Mouse (Mus musculus) right cerebral cortex, postnatal 36 days (tissue): ENCODE results near the gene Gm11733.
"Not testable (repeated sequence)": the region's sequence is repeated elsewhere in the genome, so short reads cannot be mapped to it uniquely, and the experiment has no call there.

Experiments used
- DNase-seq, 2 experiments: peaks; one replicate each; pipeline ENCODE4 v3.0.0; 2022; ENCODE audit warnings: low spot score in 2 of 2, mixed read lengths in 1 of 2

Gene Gm11733

DNA sequence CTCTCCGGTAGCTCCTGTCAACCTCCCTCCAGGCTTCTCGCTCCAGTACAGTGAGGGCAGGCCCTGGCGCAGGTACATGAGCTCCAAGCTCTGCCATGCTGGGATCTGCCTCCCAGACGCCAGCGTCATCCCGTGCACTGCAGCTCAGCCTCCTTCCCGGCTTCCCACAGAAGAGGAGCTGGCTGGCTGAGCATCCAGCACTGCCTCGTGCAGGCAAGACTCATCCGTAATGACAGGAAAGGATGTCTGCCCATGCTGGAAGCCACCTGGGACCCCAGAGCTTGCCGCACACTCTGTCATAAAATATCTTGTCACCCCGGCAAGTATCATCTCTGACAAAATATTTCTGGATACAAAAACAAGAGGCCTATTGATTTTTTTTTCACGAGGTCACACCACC lies at the start of gene Gm11733:
Gene Gm11733 (plus strand): TSS at position 171 of the 400 bp plus-strand sequence.
- peak; percentile 74 to 80 for DNase-seq

DNA sequence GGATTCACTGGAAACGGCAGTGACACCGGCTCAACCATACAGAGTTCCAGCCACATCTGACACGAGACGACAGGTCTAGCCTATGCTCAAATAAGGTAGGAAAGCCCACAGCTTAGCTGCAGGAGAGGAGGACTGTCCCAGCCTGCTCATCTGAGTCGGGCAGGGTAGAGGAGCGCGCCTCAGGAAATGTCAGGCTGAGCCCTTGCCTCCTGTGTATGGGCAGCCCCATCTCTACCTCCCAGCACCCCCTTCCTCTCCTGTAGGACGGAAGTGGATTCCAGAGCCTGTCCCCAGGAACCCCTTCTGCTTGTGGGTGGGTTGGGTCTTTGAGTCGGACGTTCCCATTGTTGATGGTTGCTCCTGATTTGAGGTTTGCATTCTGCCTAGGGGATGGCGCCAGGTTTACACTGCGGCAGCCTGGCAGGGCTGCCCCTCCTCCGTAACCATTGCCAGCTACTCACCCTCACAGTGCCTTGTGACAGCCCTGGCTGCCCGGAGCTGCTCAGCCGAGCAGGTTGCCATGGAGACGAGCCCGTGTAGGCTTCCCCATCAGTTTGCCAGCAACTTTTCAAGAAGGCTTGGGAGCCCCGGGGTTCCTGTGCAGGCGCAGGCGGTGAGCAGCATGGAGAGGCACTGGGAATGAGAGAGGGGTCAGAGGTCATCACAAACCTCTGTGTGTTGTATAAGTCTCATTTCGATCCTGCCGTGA lies 47.6 kb upstream of the Gm11733 start:
- DNase-seq: peak; percentile 83 to 86

DNA sequence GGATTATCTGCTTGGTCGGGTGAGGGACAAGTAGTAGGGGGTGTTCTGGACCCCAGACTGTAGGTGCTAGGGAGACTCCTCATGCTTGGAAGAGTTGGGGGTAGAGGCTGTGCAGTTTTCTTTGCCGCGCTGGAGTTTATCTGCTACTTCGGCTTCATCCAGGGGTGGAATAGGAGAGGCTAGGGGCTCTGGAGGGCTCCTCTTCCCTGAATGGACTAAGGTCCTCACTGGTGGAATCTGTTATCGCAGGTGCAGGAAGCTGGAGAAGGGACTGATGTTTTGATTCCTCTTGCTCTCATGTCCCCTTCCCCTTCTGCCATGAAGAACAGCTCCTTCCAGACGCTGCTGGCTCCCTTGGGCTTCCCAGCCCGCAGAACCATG lies 47.1 kb upstream of the Gm11733 start:
- DNase-seq: no peak

DNA sequence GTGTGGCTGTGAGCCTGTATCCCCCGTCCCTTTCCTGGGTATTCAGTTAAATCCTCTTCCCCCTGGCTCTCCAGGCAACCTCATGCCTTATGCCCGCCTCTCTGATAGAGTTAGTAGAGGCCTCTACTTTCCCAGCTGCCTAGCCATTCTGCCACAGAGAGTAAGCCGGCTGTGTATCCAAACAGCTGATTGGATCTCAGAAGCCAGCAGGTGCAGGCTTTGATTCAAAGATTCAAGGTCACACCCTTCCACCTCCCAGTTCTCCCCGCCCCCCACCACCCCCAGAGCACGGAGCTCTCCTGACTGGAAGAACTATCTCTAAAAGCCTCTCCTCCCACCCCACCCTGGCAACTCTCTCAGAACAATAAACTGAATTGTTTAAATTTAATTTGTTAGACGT lies 45.8 kb upstream of the Gm11733 start:
- no peak for DNase-seq

DNA sequence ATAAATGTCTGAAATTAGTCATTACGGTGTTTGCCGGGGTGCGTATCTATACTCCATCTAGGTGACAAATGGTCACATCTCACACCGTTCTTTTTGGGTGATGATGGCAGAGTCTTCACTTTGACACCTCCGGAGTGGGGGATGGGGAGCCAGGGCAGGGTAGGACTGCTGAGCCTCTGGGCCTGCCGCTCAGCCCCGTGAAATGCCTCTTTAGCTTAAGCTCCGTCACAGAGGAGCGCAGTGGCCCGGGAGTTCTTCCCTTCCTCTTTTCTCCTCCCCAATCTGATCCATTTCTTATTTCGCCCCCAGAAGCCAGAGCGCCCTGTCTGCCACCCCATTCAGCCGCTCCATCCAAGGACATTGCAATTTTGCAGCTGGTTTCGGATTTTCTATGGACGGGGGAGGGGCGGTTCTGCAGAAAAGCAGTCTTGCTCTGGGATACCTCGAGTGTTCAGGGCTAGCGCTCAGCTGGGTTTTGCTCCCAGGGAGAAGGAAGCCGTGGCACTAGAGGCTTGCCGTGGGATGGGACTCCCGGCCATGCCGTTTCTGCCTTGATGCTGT lies 43.2 kb upstream of the Gm11733 start:
- DNase-seq: no peak

DNA sequence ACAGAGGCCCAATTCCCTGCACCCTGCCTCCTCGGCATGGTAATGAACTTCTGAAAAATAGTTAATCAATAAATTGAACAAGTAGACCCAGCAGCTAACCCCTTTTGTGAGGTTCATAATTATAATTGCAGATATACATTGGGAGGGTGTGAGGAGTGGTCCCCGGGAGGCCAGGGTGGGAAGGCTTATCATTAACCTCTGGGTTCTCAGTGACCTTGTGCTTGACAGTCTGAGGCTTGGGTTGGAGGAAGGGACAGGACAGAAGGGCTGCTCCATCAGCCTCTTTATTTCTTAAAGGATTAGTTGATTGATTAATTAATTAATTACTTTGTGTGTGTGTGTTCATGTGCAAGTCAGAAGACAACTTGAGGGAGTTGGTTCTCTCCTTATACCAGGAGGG lies 40.1 kb upstream of the Gm11733 start:
- no peak for DNase-seq

DNA sequence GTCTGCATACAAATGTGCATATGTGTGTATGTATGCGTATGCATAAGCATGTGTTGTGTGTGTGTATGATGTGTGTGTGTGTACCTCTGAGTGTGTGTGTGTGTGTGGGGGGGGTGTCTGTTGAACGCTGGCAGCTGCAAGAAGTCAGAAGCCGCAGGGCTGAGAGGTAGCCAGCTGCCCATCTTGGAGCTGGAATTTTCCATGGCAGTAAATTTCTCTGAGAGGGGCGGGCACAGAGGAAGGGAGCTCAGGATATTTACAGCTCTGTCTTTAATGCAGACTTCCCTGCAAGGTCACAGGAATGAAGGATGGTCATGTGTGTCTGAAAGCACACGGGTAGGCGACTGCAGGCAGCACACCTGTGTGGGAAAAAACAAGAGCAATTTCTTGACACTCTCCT lies 38.5 kb upstream of the Gm11733 start:
- no peak for DNase-seq

DNA sequence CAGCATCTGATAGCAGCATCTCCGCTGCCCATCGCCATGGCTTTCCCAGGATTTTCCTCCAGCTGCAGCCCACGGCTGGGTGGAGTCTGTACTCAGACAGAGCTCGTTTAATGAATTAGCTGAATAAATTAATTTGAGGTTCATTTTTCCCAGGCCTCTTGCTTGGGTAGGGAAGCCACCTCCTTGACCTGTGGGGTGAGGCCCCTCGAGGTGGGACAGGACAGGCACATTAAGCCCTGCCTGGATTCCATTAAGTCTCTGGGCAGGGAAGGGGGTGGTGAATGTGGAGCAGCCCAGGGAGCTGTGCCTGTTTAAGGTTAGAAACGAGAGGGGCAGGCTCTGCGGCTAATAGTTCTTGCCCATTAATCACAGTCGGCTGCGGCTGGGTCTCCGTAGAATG lies 30.1 kb upstream of the Gm11733 start:
- no peak for DNase-seq

DNA sequence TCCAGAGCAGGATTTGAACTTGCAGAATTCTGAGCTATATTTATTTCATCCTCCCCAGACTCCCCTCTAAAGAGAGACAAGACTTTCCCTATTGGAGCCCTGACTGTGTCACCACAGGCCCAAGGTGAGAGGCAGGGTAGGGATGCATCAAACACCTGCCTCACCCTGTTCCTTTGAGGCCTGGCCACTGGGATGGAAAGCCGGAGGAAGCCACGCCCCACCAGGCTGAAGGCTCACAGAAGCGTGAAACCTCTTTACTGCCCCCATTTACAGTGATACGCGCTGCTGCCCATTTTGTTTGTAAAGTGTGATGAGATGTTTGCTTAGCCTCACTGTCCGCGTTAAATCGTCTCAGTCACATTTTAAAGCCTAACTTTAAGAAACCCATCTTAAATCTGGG lies 25.0 kb upstream of the Gm11733 start:
- no peak for DNase-seq

DNA sequence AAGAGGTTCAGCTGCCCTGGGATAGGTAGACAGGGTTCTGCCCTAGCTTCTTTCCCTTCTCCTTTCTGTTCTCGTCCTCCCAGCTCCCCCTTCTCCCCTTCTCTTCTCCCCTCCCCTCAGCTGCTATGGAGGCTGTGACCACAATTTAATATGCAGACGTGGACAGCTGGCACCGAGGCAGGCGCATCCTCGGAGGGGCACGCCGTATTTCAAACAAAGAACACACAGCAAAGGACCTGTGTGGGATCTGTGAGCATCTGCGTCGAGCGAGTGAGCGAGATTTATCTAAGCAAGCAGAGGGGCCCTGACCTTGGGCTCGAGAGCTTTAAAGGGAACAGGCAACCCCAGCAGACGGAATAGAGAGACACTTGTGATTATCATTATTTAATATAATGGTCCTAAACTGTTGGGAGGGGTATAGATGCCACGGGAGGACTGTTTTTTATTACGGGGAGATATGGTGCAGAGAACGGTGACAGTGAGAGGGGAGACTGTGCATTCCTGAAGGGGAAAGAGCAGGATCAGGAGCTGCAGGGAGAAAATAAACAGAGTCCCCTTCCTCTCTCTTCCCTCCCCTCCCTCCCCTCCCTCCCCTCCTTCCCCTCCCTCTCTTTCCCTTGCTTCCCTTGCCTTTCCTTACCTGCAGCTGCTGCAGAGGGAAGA lies 21.8 kb upstream of the Gm11733 start:
- DNase-seq: no peak

DNA sequence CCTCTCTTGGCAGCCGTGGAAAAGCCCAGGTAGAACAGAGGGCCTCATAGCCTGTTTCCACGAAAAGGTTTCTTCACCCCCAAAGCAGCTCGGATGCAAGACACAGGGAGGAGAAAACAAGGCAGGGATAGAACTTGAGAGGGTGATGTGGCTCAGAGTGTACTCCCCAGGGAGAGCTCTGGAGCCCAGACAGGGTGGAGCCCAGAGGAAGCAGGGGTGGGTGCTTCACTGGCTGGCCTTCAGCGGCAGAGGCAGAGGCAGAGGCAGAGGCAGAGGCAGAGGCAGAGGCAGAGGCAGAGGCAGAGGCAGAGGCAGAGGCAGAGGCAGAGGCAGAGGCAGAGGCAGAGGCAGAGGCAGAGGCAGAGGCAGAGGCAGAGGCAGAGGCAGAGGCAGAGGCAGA lies 20.8 kb upstream of the Gm11733 start:
- DNase-seq: not testable (repeated sequence)

DNA sequence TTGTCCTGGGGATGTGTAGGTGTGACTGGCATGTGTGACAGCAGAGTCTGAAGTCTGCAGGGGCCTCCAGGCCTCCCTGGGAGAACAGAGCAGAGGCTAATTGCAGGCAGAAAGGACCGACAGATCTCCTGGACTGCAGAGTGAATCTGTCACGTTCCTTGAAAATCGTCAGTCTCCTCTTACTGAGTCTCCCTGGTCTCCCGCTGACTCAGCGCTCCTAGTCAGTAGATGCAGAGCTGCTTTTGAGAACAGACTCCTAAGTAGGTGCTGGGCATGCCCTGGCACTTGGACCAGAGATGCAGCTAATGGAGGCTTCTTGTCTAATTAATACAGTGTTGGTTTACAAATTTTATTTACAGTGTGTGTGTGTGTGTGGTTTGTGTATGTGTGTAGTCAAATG lies 17.9 kb upstream of the Gm11733 start:
- no peak for DNase-seq

DNA sequence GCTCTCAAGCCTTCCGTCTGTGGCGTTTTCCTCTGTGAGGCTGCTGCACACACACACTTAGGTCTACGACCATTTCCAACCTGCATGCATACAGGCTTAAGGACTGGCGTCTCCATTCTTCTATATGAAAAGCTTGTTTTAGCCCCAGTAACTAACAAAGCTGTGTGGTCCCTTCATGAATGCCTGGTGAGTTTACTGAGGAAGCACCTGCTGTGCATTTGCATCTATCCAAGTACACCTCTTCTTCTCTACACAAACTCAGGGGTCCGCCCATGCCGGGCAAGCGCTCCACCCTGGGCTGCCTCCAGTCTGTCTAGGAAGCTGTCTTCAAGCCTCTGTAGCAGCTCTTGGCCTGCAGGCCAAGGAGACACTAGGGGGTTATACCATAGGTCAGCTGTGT lies 17.3 kb upstream of the Gm11733 start:
- no peak for DNase-seq

DNA sequence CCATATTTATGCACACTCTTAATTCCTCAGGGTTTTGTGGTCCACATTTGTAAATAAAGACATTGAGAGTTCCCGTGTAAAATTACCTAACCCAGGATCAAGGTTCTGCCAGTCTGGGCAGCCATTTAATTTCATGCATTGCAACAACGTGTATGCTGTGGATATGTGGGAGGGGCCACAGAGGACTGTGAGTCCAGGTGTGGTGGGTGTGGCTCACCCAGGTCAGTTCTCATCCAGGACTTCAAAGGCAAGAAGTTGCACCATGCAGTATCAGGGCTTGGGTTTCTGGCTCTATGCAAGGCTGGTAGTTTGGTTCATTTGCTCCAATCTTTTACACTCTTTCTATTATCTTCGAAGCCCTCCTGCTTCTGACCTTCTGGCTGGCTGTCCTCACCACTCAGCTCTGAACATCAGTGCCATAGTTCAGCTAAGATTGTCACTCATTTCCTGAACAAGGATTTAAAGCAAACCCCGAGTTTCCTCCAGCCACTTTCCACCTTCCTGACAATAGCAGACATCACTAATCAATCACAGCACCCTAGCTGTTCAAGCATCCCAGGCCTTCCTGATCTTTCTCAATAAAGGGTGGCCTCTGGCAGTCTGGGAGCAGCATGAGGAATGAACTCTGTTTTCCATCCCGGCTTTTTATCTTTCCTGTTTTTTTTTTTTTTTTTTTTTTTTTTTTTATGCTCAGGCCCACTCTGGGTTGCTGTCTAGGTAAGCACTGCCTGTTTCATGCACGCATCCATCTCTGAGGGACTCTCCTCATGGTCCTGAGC lies 15.4 kb upstream of the Gm11733 start:
- DNase-seq: no peak

DNA sequence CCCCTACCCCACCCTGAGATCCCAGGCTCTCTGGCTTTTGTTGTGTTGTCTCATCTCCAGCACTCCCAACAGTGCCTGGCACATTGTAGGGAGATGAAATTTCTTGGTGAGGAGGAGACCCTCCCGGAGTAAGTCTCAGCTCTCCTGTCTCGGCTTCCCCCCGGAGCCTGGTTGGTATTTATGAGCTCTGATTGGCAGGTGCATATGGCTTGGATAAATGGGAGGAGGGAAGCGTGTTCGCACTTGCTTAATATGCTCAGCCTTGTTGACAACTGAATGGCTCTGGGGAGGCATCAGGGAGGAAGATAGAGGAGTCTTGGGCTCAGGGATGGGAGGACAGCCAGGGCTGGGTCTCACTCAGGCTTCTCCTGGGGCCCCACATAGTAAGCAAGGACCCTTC lies 14.4 kb upstream of the Gm11733 start:
- no peak for DNase-seq

DNA sequence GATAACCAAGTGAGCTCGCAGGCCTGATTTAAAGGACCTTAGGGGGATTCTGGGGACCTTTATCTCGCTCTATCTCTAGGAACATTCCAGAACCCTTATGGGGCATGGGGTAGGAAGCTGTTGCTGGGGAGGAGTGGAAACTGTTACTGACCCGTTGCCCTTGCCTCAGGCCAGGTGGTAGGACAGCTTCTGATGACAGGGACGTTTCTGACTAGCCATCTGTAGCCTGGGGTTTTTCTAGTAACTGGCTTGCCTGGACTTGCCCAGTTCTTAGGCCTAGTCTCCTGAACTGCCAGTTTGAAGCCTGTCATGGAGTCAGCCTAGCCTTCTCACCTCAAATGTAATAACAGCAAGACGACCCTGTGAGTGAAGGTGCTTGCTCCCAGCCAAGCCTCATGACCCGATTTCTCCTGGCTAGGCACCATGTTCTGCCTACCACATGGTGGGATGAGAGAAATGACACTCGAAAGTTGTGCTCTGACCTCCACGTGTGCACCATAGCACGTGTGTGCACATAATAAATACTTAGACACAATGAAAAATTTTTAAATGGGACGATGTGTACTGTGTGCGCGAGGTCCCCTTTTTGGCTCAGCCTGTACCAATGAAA lies 13.5 kb upstream of the Gm11733 start:
- no peak for DNase-seq

DNA sequence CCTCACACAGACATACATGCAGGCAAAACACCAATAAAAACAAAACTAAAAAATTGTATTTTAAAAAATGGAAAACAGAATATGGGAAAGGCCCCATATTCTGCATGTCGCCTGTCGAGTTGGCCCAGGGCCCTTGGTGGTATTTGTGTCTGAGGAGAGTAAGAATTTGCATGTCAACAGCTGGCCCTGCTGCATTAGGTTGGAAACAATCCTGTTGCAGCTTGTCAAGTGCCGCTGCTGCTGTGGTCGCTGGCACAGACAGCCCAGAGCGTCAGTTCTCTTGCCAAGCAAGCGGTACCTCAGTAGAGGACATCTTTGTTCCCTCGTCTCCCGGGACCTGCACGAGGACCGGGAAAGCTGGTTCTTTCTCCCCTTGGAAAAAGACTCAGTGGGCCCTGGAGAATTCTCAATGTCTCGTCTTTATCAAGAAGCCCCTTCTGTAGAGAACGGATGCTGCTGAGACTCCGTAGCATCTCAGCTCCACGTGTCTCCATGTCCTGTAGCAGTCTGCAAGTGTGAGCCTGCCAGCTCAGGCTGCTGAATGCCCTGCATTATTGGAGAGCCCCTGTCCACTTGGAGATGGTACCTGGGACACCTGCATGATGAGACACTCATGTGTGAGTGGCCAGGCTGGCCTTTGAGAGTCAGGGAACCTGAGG lies 12.4 kb upstream of the Gm11733 start:
- no peak for DNase-seq

DNA sequence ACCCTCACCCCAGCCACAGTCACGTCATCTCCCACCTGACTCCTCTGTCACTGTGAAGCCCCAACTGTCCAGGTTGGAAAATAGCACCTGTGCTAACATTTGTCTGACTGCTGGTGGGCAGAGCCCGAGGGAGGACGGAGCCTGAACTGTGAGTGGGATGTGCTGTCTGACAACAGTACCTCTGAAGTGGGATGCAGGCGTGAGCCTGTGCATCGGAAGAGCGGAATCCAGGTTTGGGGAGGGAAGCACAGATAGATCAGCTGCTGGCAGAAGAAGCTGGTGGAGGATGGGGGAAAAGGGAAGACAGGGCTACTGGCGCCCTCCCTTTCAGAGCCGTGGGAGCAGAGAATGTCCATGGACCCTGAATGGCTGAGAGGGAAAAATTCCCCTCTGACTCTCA lies 11.3 kb upstream of the Gm11733 start:
- peak; percentile 40 to 53 for DNase-seq

DNA sequence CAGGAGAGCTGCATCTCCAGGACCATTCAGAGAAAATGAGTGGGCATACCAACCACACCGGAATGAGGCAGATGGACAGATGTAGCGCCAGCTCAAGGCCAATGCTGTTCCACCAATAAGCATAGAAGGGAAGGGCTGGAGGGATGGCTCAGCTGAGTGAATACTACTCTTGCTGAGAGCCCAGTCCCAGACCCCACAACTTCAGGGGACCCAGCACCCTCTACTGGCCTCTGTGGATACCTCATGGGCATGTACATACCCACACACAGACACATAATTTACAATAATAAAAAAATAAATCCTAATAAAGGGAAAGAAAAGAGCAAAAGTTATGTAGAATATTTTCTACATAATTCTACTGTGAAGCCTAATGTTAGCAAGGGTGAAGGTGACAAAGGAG lies 9.0 kb upstream of the Gm11733 start:
- DNase-seq: no peak

DNA sequence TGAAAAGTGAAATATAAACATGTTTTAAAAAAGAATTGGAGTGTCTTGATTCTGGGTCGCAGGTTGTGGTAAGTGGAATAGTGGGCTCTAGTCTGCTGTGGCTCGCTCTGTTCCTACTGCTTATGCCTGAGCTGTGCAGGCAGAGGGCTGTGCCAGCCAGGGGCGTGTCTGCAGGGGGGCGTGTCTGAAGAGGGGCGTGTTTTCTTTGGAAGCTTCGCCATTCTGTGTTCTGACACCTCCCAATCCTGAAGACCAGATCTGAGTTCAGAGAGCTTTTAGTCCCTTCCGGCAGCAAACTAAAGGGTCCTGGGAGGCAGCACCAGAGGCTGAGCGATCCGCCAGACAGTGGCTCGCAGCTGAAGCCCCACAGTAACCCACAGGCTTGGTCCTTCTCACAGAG lies 8.5 kb upstream of the Gm11733 start:
- no peak for DNase-seq

DNA sequence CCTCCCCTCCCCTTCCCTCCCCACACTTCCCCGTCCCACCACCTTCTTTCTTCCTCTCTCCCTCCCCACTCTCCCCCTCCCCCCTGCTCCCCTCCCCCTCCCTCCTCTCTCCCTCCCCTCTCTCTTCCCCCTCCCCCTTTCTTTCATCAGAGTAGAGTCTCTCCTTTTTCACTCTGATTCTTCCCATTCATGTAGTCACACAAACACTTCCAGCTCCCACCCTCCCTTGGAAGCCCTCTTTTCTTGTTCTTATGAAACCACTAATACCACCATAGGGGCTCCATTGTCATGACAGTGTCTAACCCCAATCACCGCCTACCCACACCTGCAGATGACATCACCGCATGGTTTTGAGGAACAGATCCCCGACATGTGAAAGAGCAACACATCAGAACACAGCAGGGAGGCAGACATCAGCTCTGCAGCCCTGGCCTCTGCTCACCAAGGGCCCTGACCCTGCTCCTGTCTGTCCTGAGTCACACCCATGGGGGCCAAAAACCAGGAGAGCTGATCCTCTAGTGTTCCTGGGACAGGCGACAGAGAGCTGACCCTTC lies 7.5 kb upstream of the Gm11733 start:
- DNase-seq: no peak
